In genomic region chr4:131076628-131077027, GRCm38 (mm10) we compare ENCODE assay signal across 27 mouse cellular contexts.
DNase-seq lines count a peak whose midpoint lies in the region; ATAC-seq and TF ChIP-seq lines count a peak whose summit lies in the region.
"Had no signal": no experiment of that assay in that cellular context is flagged by ENCODE, and none has a peak within 500 bp of the region (broad histone marks: within the 10 kb centered on the region; RNA-seq: fewer than 3 reads in every experiment).

No protein-coding gene starts in this region.

- no peak overlapping the region for H3K9ac ChIP-seq in heart, embryonic 12.5 days
- no peak overlapping the region for H3K9ac ChIP-seq in midbrain, postnatal 0 days (replicated peaks; ENCODE audit: low read length, poor library complexity, severe bottlenecking)
- H3K9ac ChIP-seq: embryonic facial prominence, embryonic 12.5 days; embryonic facial prominence, embryonic 15.5 days; forebrain, embryonic 12.5 days; heart, embryonic 15.5 days; hindbrain, embryonic 13.5 days had no signal

- no peak for DNase-seq in heart, postnatal 25 days (ENCODE audit: low spot score)
- DNase-seq in midbrain, embryonic 10.5 days (ENCODE audit: low spot score): no peak
- no peak for DNase-seq in midbrain, postnatal 0 days (ENCODE audit: low spot score)
- DNase-seq in ZHBTc4 (ENCODE audit: low read depth, low spot score): peak; percentile 84
- DNase-seq in layer of hippocampus, adult 9-10 months (ENCODE audit: low spot score): no peak
- DNase-seq: adrenal gland, adult 2 months; adrenal gland, postnatal 14 days; cerebellum, adult 11 months; cerebellum, adult 2 months; cerebellum, adult 9-11 months; cerebellum, postnatal 25 days; gastrocnemius, postnatal 10 days; gastrocnemius, postnatal 36 days; heart, adult 2 months; heart, postnatal 10 days had no signal

- H3K4me2 ChIP-seq in heart, embryonic 12.5 days: no peak overlapping the region
- H3K4me2 ChIP-seq in midbrain, postnatal 0 days (ENCODE audit: low read depth, low read length, poor library complexity, severe bottlenecking): no peak overlapping the region
- H3K4me2 ChIP-seq: embryonic facial prominence, embryonic 12.5 days; embryonic facial prominence, embryonic 15.5 days; forebrain, embryonic 12.5 days; heart, embryonic 15.5 days; hindbrain, embryonic 13.5 days had no signal

- intact Hi-C loops in heart, postnatal 25 days (cut with DNase I): no loop called here

- no peak for TF ChIP-seq CTCF in midbrain, postnatal 0 days (IDR thresholded peaks at IDR 0.05)

- no peaks in the 10 kb centered on the region for H3K27me3 ChIP-seq in heart, embryonic 12.5 days (replicated peaks)
- peaks cover 82% of the 10 kb centered on the region for H3K27me3 ChIP-seq in midbrain, embryonic 10.5 days (ENCODE audit: low read depth, poor library complexity, severe bottlenecking)
- H3K27me3 ChIP-seq in midbrain, postnatal 0 days (ENCODE audit: insufficient read depth, low read length): no peaks in the 10 kb centered on the region
- H3K27me3 ChIP-seq: embryonic facial prominence, embryonic 12.5 days; embryonic facial prominence, embryonic 15.5 days; heart, embryonic 15.5 days had no signal

- no peaks in the 10 kb centered on the region for H3K9me3 ChIP-seq in heart, embryonic 12.5 days (replicated peaks)
- no peaks in the 10 kb centered on the region for H3K9me3 ChIP-seq in midbrain, embryonic 10.5 days (replicated peaks)
- no peaks in the 10 kb centered on the region; the same call in 1 of the 2 replicates for H3K9me3 ChIP-seq in midbrain, postnatal 0 days (ENCODE audit: low read length)
- H3K9me3 ChIP-seq: embryonic facial prominence, embryonic 12.5 days; embryonic facial prominence, embryonic 15.5 days; forebrain, embryonic 12.5 days; heart, embryonic 10.5 days; heart, embryonic 15.5 days had no signal

- peak; percentile 79; the same call in 1 of the 2 replicates for ATAC-seq in heart, embryonic 12.5 days (ENCODE audit: insufficient number of reproducible peaks, low FRiP score)
- no peak for ATAC-seq in midbrain, postnatal 0 days (ENCODE audit: low FRiP score)
- ATAC-seq: CD4-positive, CD25-positive, alpha-beta regulatory T cell, adult 4 months; forebrain, embryonic 16.5 days; hindbrain, postnatal 0 days; inflammation-experienced regulatory T-cells, adult 6 months; intestine, embryonic 16.5 days had no signal

- H3K36me3 ChIP-seq in heart, embryonic 12.5 days: no peaks in the 10 kb centered on the region
- no peaks in the 10 kb centered on the region for H3K36me3 ChIP-seq in midbrain, embryonic 10.5 days
- no peaks in the 10 kb centered on the region for H3K36me3 ChIP-seq in midbrain, postnatal 0 days (ENCODE audit: insufficient read depth, low read length)
- H3K36me3 ChIP-seq: embryonic facial prominence, embryonic 12.5 days; embryonic facial prominence, embryonic 15.5 days; forebrain, embryonic 12.5 days; heart, embryonic 10.5 days; heart, embryonic 15.5 days; hindbrain, embryonic 13.5 days had no signal

- no peak overlapping the region for H3K27ac ChIP-seq in heart, embryonic 12.5 days (ENCODE audit: poor library complexity, severe bottlenecking)
- peak overlapping the region; percentile 53 for H3K27ac ChIP-seq in midbrain, embryonic 10.5 days (replicated peaks)
- no peak overlapping the region for H3K27ac ChIP-seq in midbrain, postnatal 0 days (ENCODE audit: low read depth, low read length)
- H3K27ac ChIP-seq: embryonic facial prominence, embryonic 12.5 days; embryonic facial prominence, embryonic 15.5 days; forebrain, embryonic 12.5 days; heart, adult 2 months; heart, embryonic 10.5 days; heart, embryonic 15.5 days; hindbrain, embryonic 13.5 days; hindbrain, postnatal 0 days had no signal

- H3K4me3 ChIP-seq in heart, embryonic 12.5 days: no peak overlapping the region
- H3K4me3 ChIP-seq in midbrain, embryonic 10.5 days: no peak overlapping the region
- no peak overlapping the region for H3K4me3 ChIP-seq in midbrain, postnatal 0 days (ENCODE audit: low read depth, low read length)
- H3K4me3 ChIP-seq: embryonic facial prominence, embryonic 12.5 days; embryonic facial prominence, embryonic 15.5 days; forebrain, embryonic 12.5 days; heart, adult 2 months; heart, embryonic 10.5 days; heart, embryonic 15.5 days; hindbrain, embryonic 13.5 days had no signal

- WGBS in heart, embryonic 12.5 days: 48% methylated on average over 3 of the region's 3 CpGs
- 63% methylated on average over 3 of the region's 3 CpGs for WGBS in midbrain, embryonic 10.5 days
- 86% methylated on average over 3 of the region's 3 CpGs for WGBS in midbrain, postnatal 0 days

- H3K4me1 ChIP-seq in heart, embryonic 12.5 days (replicated peaks): no peaks in the 10 kb centered on the region
- H3K4me1 ChIP-seq in midbrain, embryonic 10.5 days: peaks cover 82% of the 10 kb centered on the region
- H3K4me1 ChIP-seq in midbrain, postnatal 0 days (ENCODE audit: insufficient read depth, low read length): no peaks in the 10 kb centered on the region
- H3K4me1 ChIP-seq: embryonic facial prominence, embryonic 12.5 days; embryonic facial prominence, embryonic 15.5 days; heart, embryonic 15.5 days had no signal
